Comparison of ENCODE assay signal across 21 mouse cellular contexts in genomic region chr6:114261609-114262008, GRCm38 (mm10). TPM values are rescaled to one million over a fixed set of nuclear protein-coding genes. Genes with fewer than 3 reads are reported as not detected.
DNase-seq lines count a peak whose midpoint lies in the region; ATAC-seq and TF ChIP-seq lines count a peak whose summit lies in the region.
"Had no signal": no experiment of that assay in that cellular context is flagged by ENCODE, and none has a peak within 500 bp of the region (broad histone marks: within the 10 kb centered on the region; RNA-seq: fewer than 3 reads in every experiment).

No protein-coding gene starts in this region.

- no peaks in the 10 kb centered on the region for H3K4me1 ChIP-seq in embryonic facial prominence, embryonic 14.5 days (ENCODE audit: control insufficient read depth, insufficient read depth, low read length)
- peaks cover 13% of the 10 kb centered on the region for H3K4me1 ChIP-seq in embryonic facial prominence, embryonic 10.5 days
- peaks cover 37% of the 10 kb centered on the region for H3K4me1 ChIP-seq in hindbrain, embryonic 10.5 days (replicated peaks)
- H3K4me1 ChIP-seq in midbrain, embryonic 16.5 days (ENCODE audit: control insufficient read depth, insufficient read depth, low read length): peaks cover 43% of the 10 kb centered on the region
- H3K4me1 ChIP-seq: embryonic facial prominence, embryonic 12.5 days; limb, embryonic 12.5 days had no signal

- TF ChIP-seq POLR2A in brain, embryonic 14.5 days (IDR thresholded peaks at IDR 0.05; ENCODE audit: borderline replicate concordance, extremely low read depth, insufficient read depth, insufficient read length, poor library complexity, severe bottlenecking): no peak

- no peak overlapping the region for H3K27ac ChIP-seq in embryonic facial prominence, embryonic 14.5 days (replicated peaks; ENCODE audit: low read depth, low read length)
- no peak overlapping the region for H3K27ac ChIP-seq in embryonic facial prominence, embryonic 10.5 days (replicated peaks)
- H3K27ac ChIP-seq in hindbrain, embryonic 10.5 days: peak overlapping the region; percentile 54; the same call in 1 of the 2 replicates
- H3K27ac ChIP-seq in midbrain, embryonic 16.5 days (ENCODE audit: low read length): no peak overlapping the region; the same call in 1 of the 2 replicates
- H3K27ac ChIP-seq: embryonic facial prominence, embryonic 12.5 days; limb, embryonic 12.5 days; liver, embryonic 14.5 days had no signal

- H3K4me2 ChIP-seq in embryonic facial prominence, embryonic 14.5 days (ENCODE audit: low read depth, low read length): no peak overlapping the region
- no peak overlapping the region for H3K4me2 ChIP-seq in midbrain, embryonic 16.5 days (ENCODE audit: low read length)
- H3K4me2 ChIP-seq: embryonic facial prominence, embryonic 12.5 days; heart, embryonic 12.5 days; limb, embryonic 12.5 days had no signal

- H3K4me3 ChIP-seq in embryonic facial prominence, embryonic 14.5 days (ENCODE audit: low read depth, low read length): no peak overlapping the region
- no peak overlapping the region for H3K4me3 ChIP-seq in embryonic facial prominence, embryonic 10.5 days
- H3K4me3 ChIP-seq in hindbrain, embryonic 10.5 days: no peak overlapping the region
- no peak overlapping the region for H3K4me3 ChIP-seq in midbrain, embryonic 16.5 days (ENCODE audit: low read depth, low read length)
- H3K4me3 ChIP-seq: embryonic facial prominence, embryonic 12.5 days; heart, embryonic 12.5 days; limb, embryonic 12.5 days; myocyte had no signal

- no peaks in the 10 kb centered on the region for H3K36me3 ChIP-seq in embryonic facial prominence, embryonic 14.5 days (ENCODE audit: control insufficient read depth, insufficient read depth, low read length)
- H3K36me3 ChIP-seq in embryonic facial prominence, embryonic 10.5 days (replicated peaks): no peaks in the 10 kb centered on the region
- H3K36me3 ChIP-seq in hindbrain, embryonic 10.5 days: no peaks in the 10 kb centered on the region
- no peaks in the 10 kb centered on the region for H3K36me3 ChIP-seq in midbrain, embryonic 16.5 days (ENCODE audit: control insufficient read depth, insufficient read depth, low read length)
- H3K36me3 ChIP-seq: embryonic facial prominence, embryonic 12.5 days; heart, embryonic 12.5 days; limb, embryonic 12.5 days had no signal

- H3K27me3 ChIP-seq in embryonic facial prominence, embryonic 14.5 days (replicated peaks; ENCODE audit: control insufficient read depth, insufficient read depth, low read length): no peaks in the 10 kb centered on the region
- 0 out of 2 replicates have a peak, but pooled peaks cover 9% of the 10 kb centered on the region for H3K27me3 ChIP-seq in embryonic facial prominence, embryonic 10.5 days (replicated peaks; ENCODE audit: low read depth, poor library complexity, severe bottlenecking)
- no peaks in the 10 kb centered on the region; the same call in none of the 2 replicates for H3K27me3 ChIP-seq in hindbrain, embryonic 10.5 days (ENCODE audit: insufficient read depth, poor library complexity, severe bottlenecking)
- H3K27me3 ChIP-seq in midbrain, embryonic 16.5 days (ENCODE audit: control insufficient read depth, insufficient read depth, low read depth, low read length): no peaks in the 10 kb centered on the region

- no peaks in the 10 kb centered on the region for H3K9me3 ChIP-seq in embryonic facial prominence, embryonic 14.5 days (ENCODE audit: control insufficient read depth, low read length)
- H3K9me3 ChIP-seq in embryonic facial prominence, embryonic 10.5 days: no peaks in the 10 kb centered on the region
- H3K9me3 ChIP-seq in hindbrain, embryonic 10.5 days: no peaks in the 10 kb centered on the region
- no peaks in the 10 kb centered on the region for H3K9me3 ChIP-seq in midbrain, embryonic 16.5 days (replicated peaks; ENCODE audit: control insufficient read depth, low read length, poor library complexity, severe bottlenecking)
- H3K9me3 ChIP-seq: embryonic facial prominence, embryonic 12.5 days; heart, embryonic 12.5 days; limb, embryonic 12.5 days had no signal

- peak; percentile 37 for DNase-seq in embryonic facial prominence, embryonic 14.5 days (ENCODE audit: low spot score)
- DNase-seq in embryonic facial prominence, embryonic 10.5 days (ENCODE audit: low spot score): no peak
- DNase-seq in brain, embryonic 14.5 days (ENCODE audit: low read depth): peak; percentile 80
- DNase-seq in hindbrain, embryonic 10.5 days (ENCODE audit: low spot score): no peak
- no peak for DNase-seq in spleen, postnatal 14 days (ENCODE audit: low spot score in 2 of 2)
- DNase-seq in heart, adult 11 months: no peak
- DNase-seq in layer of hippocampus, postnatal 14 days (ENCODE audit: low spot score in 2 of 2): no peak
- DNase-seq: gastrocnemius, postnatal 25 days; heart, postnatal 36 days; kidney, postnatal 14 days; right cerebral cortex, postnatal 25 days had no signal

- WGBS in embryonic facial prominence, embryonic 14.5 days: 57% methylated on average over 6 of the region's 6 CpGs
- WGBS in embryonic facial prominence, embryonic 10.5 days: 60% methylated on average over 6 of the region's 6 CpGs
- 63% methylated on average over 6 of the region's 6 CpGs for WGBS in hindbrain, embryonic 10.5 days
- 51% methylated on average over 6 of the region's 6 CpGs for WGBS in midbrain, embryonic 16.5 days

- no peak for TF ChIP-seq CTCF in brain, embryonic 14.5 days (IDR thresholded peaks at IDR 0.05; ENCODE audit: borderline replicate concordance, extremely low read depth, insufficient read depth, insufficient read length)

- H3K9ac ChIP-seq in embryonic facial prominence, embryonic 14.5 days (ENCODE audit: low read depth, low read length): no peak overlapping the region
- no peak overlapping the region; the same call in 1 of the 2 replicates for H3K9ac ChIP-seq in midbrain, embryonic 16.5 days (ENCODE audit: low read depth, low read length)
- H3K9ac ChIP-seq: embryonic facial prominence, embryonic 12.5 days; heart, embryonic 12.5 days; limb, embryonic 12.5 days; liver, embryonic 14.5 days had no signal

- ATAC-seq in embryonic facial prominence, embryonic 14.5 days (ENCODE audit: low read depth): peak; percentile 50; the same call in 1 of the 2 replicates
- peak; percentile 18; the same call in 1 of the 2 replicates for ATAC-seq in midbrain, embryonic 16.5 days
- ATAC-seq: intestine, postnatal 0 days; lung, postnatal 0 days had no signal

RNA-seq across cellular contexts. Expression of gene Slc6a1, which starts 20.8 kb away (rescaled TPM):
- 2.7 and 2.8 TPM in 2 replicates for polyA plus RNA-seq in embryonic facial prominence, embryonic 14.5 days (2014; fragmentation: Nextera tagmentation; extraction: Ambion mirVana)
- polyA plus RNA-seq in embryonic facial prominence, embryonic 10.5 days (2016; fragmentation: Nextera tagmentation; extraction: Ambion mirVana): 1.4 and 2.4 TPM in 2 replicates
- 210 and 269 TPM in 2 replicates for polyA plus RNA-seq in brain, embryonic 14.5 days (2012; rRNA removed)
- polyA plus RNA-seq in hindbrain, embryonic 10.5 days (2016; fragmentation: Nextera tagmentation; extraction: Ambion mirVana): 3.7 and 15.2 TPM in 2 replicates
- polyA plus RNA-seq in midbrain, embryonic 16.5 days (2015; fragmentation: Nextera tagmentation; extraction: Ambion mirVana): 147 and 182 TPM in 2 replicates
- total RNA-seq in layer of hippocampus, postnatal 14 days (2021): 100 to 1,000 TPM; 330 to 335 TPM
- total RNA-seq: megakaryocyte, adult 5-6 weeks had no signal
- polyA plus RNA-seq: C2C12; intestine, postnatal 0 days; limb, embryonic 12.5 days; lung, postnatal 0 days; myocyte had no signal

Comparison
In these comparisons a context has a peak if more than half of its experiments do, and no peak if none do; other contexts are left out.
1. DNase-seq: peak in embryonic facial prominence, embryonic 14.5 days (single experiment) and brain, embryonic 14.5 days (single experiment); none in embryonic facial prominence, embryonic 10.5 days (single experiment), hindbrain, embryonic 10.5 days (single experiment), spleen, postnatal 14 days (0 of 2), heart, adult 11 months (single experiment) and layer of hippocampus, postnatal 14 days (0 of 2).